Mouse (Mus musculus) liver, embryonic 14.5 days (tissue): Measurements from ENCODE around the gene Vapa.

ENCODE experiments used
- CTCF ChIP-seq: IDR thresholded peaks from 2 replicates; pipeline ENCODE4 v1.5.1; 2016; ENCODE audit warnings: antibody characterized with exemption, low read depth, control low read depth
- EP300 ChIP-seq: IDR thresholded peaks from 2 replicates; pipeline ENCODE4 v1.6.1; 2016; ENCODE audit warnings: antibody characterized with exemption, low read depth

GRCm38 (mm10) chr17:65571466-65571865 is 41.9 kb downstream of the Vapa start:
- TF ChIP-seq CTCF (no peak), EP300 (no peak)
